Mouse (Mus musculus): ENCODE results near the gene Tbl3.

Tbl3 gene

DNA sequence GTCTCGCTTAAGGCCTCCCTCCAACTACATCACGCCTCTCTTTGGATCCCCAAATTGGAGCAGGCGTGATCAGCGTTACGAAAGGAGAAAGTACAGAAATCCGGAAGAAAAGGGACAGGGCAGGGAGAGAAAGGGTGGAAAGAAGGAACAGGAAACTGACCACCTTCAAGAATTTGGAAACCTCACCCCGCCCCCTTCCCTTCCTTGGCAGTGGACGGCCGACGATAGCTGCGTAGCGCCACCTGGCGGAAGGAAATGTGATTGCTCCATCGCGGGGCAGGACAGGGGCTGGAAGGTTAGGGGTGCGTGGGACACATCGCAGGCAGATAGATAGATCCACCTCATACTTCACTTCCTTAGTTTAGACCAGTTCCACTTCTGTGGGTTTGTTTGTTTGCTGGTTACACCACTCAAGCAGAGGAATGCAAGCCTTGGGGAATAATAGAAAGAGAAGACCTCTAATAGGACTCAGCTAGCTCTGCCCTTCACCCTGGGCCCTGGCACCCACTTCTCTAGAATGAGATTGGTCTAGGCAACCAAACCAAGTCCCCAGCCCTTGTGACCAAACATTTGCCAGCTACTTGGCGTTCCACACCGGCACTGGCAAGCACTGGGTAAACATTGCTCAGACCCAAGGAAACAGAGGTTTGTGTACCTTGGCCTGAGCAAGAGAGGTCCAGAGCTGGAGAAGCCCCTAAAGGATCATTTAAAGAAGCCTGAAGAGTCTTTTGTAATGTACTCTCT is 53.3 kb downstream of the Tbl3 start:
- peak; percentile 62 for DNase-seq (ENCODE audit: low spot score)

DNA sequence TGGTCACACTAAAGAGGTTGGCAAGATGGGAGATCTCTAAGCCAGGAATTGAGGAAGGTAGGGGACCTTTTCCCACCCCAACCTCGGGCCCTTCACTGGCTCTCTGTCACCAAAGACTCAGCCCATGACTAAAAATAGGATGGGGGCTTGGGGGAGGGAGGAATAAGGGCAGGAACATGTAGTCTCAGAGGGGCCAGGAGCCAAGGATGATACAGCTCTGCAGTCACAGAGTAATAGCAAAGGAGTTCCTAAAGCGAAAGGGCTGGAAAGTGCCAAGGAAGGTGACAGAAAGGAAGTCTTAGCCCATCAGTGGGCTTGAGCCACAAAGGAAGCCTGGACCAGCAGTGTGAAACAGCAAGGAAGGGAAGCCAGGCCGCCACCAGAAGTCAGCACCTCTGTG is 55.6 kb downstream of the Tbl3 start:
- DNase-seq (ENCODE audit: low spot score) = no peak

DNA sequence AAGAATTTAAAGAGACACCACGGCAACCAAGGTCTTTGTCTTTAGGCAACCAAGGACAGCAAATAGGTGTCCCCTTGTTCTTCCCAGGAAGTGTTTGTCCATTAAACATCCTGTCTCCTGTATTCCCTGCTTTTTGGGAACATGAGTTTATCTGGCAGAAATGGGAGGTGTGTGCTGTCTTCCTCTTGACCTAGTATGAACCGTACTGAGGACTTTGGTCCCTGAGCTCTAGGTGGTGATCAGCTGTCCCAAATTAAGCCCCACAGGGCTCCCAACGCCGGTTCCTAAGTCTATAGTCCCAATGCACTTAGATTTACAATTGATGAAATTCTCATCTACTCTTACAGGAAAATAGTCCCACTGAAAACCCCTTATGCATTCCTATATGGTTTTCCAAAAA is 56.7 kb downstream of the Tbl3 start:
- DNase-seq (ENCODE audit: low spot score) = no peak

DNA sequence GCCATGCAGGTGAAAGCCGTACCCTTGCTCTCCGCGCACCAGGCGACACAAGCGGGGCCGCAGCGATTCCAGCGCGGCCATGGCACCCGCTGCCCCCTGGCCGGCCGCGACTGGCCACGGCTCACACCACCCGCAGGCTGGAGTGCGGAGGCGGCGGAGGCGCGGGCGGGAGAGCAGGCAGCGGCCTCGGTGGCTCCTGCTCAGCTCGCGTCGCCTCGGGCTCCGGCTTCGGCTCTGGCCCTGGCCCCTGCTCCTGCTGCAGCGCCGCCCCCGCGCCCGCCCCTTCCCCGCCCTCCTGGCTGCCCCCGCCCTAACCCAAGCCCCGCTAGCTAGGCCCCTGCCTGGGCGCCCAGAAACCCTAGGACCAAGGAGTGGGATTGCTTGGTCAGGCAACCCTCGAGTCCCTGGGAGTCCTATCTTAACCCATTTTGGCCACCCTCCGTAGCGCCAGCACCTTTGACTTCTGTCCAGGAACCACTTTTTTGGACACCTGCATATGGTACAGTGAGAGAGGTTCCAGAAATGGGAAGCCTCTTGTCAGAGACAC is 57.3 kb downstream of the Tbl3 start, which contains the start of gene Slc9a3r2:
Gene Slc9a3r2, minus strand, starts transcription at position 258 of the 547 bp plus-strand sequence.
- no peak for DNase-seq (ENCODE audit: low spot score)

- no peak for DNase-seq (ENCODE audit: low spot score)
Measured at GRCm38 (mm10) chr17:24649581-24650069, 57.8 kb downstream of the Tbl3 start.

- DNase-seq (ENCODE audit: low spot score) = no peak
Measured at GRCm38 (mm10) chr17:24648731-24649377, 58.6 kb downstream of the Tbl3 start.

Data from T-cell, adult 2 months (primary cell).